Mouse (Mus musculus): ENCODE data around the gene CN725425. TPM values are rescaled to one million over a fixed set of nuclear protein-coding genes. Genes with fewer than 3 reads are reported as not detected.

CN725425 gene
- not detected for polyA plus RNA-seq (2015; fragmentation: Illumina TruSeq; extraction: RNeasy Lipid Tissue Mini Kit (QIAGEN cat#74804); ENCODE audit: insufficient read depth, low replicate concordance)

GRCm38 (mm10) chr15:91199256-91199905 is at the start of gene CN725425:
CN725425 (plus strand) TSS chr15:91199494.

GRCm38 (mm10) chr15:91191412-91192222 is 7.7 kb upstream of the CN725425 start, which contains the start of gene Abcd2:
Abcd2 (minus strand) TSS chr15:91191799.

Other genes with a start within 250 kb of the CN725425 start
- gene Kif21a, start 149.5 kb upstream of the CN725425 start, polyA plus RNA-seq (2015; fragmentation: Illumina TruSeq; extraction: RNeasy Lipid Tissue Mini Kit (QIAGEN cat#74804); ENCODE audit: insufficient read depth, low replicate concordance): 2.3 TPM
- 5.8 TPM for gene Abcd2, start 7.7 kb upstream of the CN725425 start, polyA plus RNA-seq (2015; fragmentation: Illumina TruSeq; extraction: RNeasy Lipid Tissue Mini Kit (QIAGEN cat#74804); ENCODE audit: insufficient read depth, low replicate concordance)

All from spleen, adult 10 weeks (tissue).